ENCODE assay signal across 16 mouse cellular contexts in the genomic region with DNA sequence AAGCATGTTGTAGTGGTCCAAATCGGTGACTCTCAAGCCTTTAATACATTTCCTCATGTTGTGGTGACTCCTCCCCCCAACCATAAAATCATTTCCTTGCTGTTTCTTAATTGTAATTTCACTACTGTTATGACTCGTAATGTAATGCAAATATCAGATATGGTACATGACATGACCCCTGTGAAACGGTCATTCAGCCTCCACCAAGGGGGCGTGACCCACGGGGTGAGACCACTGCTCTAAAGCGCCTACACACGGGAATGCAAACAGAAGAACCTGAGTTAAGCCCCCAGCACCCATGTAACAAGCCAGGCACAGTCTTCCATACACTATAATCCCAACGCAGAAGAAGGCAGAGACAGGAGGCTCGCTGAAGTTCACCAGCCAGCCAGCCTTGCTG. TPM values are rescaled to one million over a fixed set of nuclear protein-coding genes. Genes with fewer than 3 reads are reported as not detected.
DNase-seq lines count a peak whose midpoint lies in the region; ATAC-seq lines count a peak whose summit lies in the region.
"Had no signal": no experiment of that assay in that cellular context is flagged by ENCODE, and none has a peak within 500 bp of the region (broad histone marks: within the 10 kb centered on the region; RNA-seq: fewer than 3 reads in every experiment).

No protein-coding gene starts in this region.

- peaks cover 33% of the 10 kb centered on the region for H3K4me1 ChIP-seq in heart, embryonic 10.5 days
- peaks cover 34% of the 10 kb centered on the region for H3K4me1 ChIP-seq in lung, embryonic 15.5 days
- peaks cover 33% of the 10 kb centered on the region for H3K4me1 ChIP-seq in embryonic facial prominence, embryonic 15.5 days
- H3K4me1 ChIP-seq in liver, embryonic 16.5 days (ENCODE audit: control insufficient read depth, low read depth, low read length), result peaks cover 20% of the 10 kb centered on the region
- H3K4me1 ChIP-seq in forebrain, embryonic 12.5 days, result peaks cover 24% of the 10 kb centered on the region

- 65% methylated on average over 9 of the region's 9 CpGs for WGBS in heart, embryonic 10.5 days
- WGBS in lung, embryonic 15.5 days, result 64% methylated on average over 9 of the region's 9 CpGs
- whole genome bisulfite sequencing in embryonic facial prominence, embryonic 15.5 days, result 64% methylated on average over 9 of the region's 9 CpGs
- WGBS in liver, embryonic 16.5 days (ENCODE audit: insufficient replicate concordance), result 53% methylated on average over 9 of the region's 9 CpGs
- WGBS in forebrain, embryonic 12.5 days, result 74% methylated on average over 9 of the region's 9 CpGs

- no peak for ATAC-seq in lung, embryonic 15.5 days (ENCODE audit: borderline replicate concordance, extremely low read depth, low FRiP score, low TSS enrichment)
- no peak for ATAC-seq in embryonic facial prominence, embryonic 15.5 days (ENCODE audit: insufficient number of reproducible peaks, low FRiP score, low TSS enrichment, low read depth)
- ATAC-seq in liver, embryonic 16.5 days (ENCODE audit: low read depth), result no peak
- ATAC-seq in forebrain, embryonic 12.5 days (ENCODE audit: low FRiP score), result no peak
- ATAC-seq: forebrain, embryonic 13.5 days had no signal

- H3K27ac ChIP-seq in heart, embryonic 10.5 days, result peak overlapping the region; percentile 59; the same call in 1 of the 2 replicates
- no peak overlapping the region for H3K27ac ChIP-seq in lung, embryonic 15.5 days
- H3K27ac ChIP-seq in embryonic facial prominence, embryonic 15.5 days (replicated peaks), result no peak overlapping the region
- no peak overlapping the region for H3K27ac ChIP-seq in liver, embryonic 16.5 days (ENCODE audit: low read length)
- H3K27ac ChIP-seq in forebrain, embryonic 12.5 days, result no peak overlapping the region
- H3K27ac ChIP-seq: forebrain, embryonic 13.5 days; hindbrain, embryonic 13.5 days; kidney, postnatal 0 days; neural tube, embryonic 12.5 days had no signal

- H3K27me3 ChIP-seq in heart, embryonic 10.5 days (ENCODE audit: insufficient read depth, poor library complexity, severe bottlenecking), result no peaks in the 10 kb centered on the region
- no peaks in the 10 kb centered on the region for H3K27me3 ChIP-seq in lung, embryonic 15.5 days
- H3K27me3 ChIP-seq in embryonic facial prominence, embryonic 15.5 days, result no peaks in the 10 kb centered on the region
- H3K27me3 ChIP-seq in liver, embryonic 16.5 days (ENCODE audit: control insufficient read depth, insufficient read depth, low read depth, low read length), result no peaks in the 10 kb centered on the region
- no peaks in the 10 kb centered on the region for H3K27me3 ChIP-seq in forebrain, embryonic 12.5 days
- H3K27me3 ChIP-seq: forebrain, embryonic 13.5 days; hindbrain, embryonic 13.5 days; neural tube, embryonic 12.5 days; Patski had no signal

- H3K4me3 ChIP-seq in heart, embryonic 10.5 days, result no peak overlapping the region
- no peak overlapping the region for H3K4me3 ChIP-seq in lung, embryonic 15.5 days
- no peak overlapping the region for H3K4me3 ChIP-seq in embryonic facial prominence, embryonic 15.5 days (replicated peaks)
- H3K4me3 ChIP-seq in liver, embryonic 16.5 days (ENCODE audit: low read depth, low read length), result no peak overlapping the region
- no peak overlapping the region for H3K4me3 ChIP-seq in forebrain, embryonic 12.5 days (replicated peaks)
- H3K4me3 ChIP-seq: forebrain, embryonic 13.5 days; hindbrain, embryonic 13.5 days; neural tube, embryonic 12.5 days had no signal

- peak overlapping the region; percentile 16; the same call in 1 of the 2 replicates for H3K4me2 ChIP-seq in lung, embryonic 15.5 days
- H3K4me2 ChIP-seq in embryonic facial prominence, embryonic 15.5 days (replicated peaks), result peak overlapping the region; percentile 32; the same call in 1 of the 2 replicates
- H3K4me2 ChIP-seq in liver, embryonic 16.5 days (ENCODE audit: low read depth, low read length), result peak overlapping the region; percentile 51; the same call in 1 of the 2 replicates
- H3K4me2 ChIP-seq in forebrain, embryonic 12.5 days, result no peak overlapping the region
- H3K4me2 ChIP-seq: forebrain, embryonic 13.5 days; hindbrain, embryonic 13.5 days; neural tube, embryonic 12.5 days had no signal

- H3K9ac ChIP-seq in lung, embryonic 15.5 days, result no peak overlapping the region
- no peak overlapping the region for H3K9ac ChIP-seq in embryonic facial prominence, embryonic 15.5 days
- no peak overlapping the region for H3K9ac ChIP-seq in liver, embryonic 16.5 days (ENCODE audit: low read depth, low read length)
- H3K9ac ChIP-seq in forebrain, embryonic 12.5 days, result no peak overlapping the region
- H3K9ac ChIP-seq: forebrain, embryonic 13.5 days; hindbrain, embryonic 13.5 days; neural tube, embryonic 12.5 days had no signal

- no peaks in the 10 kb centered on the region; the same call in 1 of the 2 replicates for H3K9me3 ChIP-seq in heart, embryonic 10.5 days
- H3K9me3 ChIP-seq in lung, embryonic 15.5 days, result no peaks in the 10 kb centered on the region
- H3K9me3 ChIP-seq in embryonic facial prominence, embryonic 15.5 days (replicated peaks), result no peaks in the 10 kb centered on the region
- H3K9me3 ChIP-seq in liver, embryonic 16.5 days (replicated peaks; ENCODE audit: control insufficient read depth, low read length), result no peaks in the 10 kb centered on the region
- no peaks in the 10 kb centered on the region for H3K9me3 ChIP-seq in forebrain, embryonic 12.5 days
- H3K9me3 ChIP-seq: forebrain, embryonic 13.5 days; hindbrain, embryonic 13.5 days; neural tube, embryonic 12.5 days had no signal

- H3K36me3 ChIP-seq in heart, embryonic 10.5 days, result no peaks in the 10 kb centered on the region
- no peaks in the 10 kb centered on the region for H3K36me3 ChIP-seq in lung, embryonic 15.5 days
- no peaks in the 10 kb centered on the region for H3K36me3 ChIP-seq in embryonic facial prominence, embryonic 15.5 days
- H3K36me3 ChIP-seq in liver, embryonic 16.5 days (ENCODE audit: control insufficient read depth, insufficient read depth), result no peaks in the 10 kb centered on the region
- H3K36me3 ChIP-seq in forebrain, embryonic 12.5 days (replicated peaks), result no peaks in the 10 kb centered on the region
- H3K36me3 ChIP-seq: hindbrain, embryonic 13.5 days; neural tube, embryonic 12.5 days had no signal

- DNase-seq in heart, embryonic 10.5 days (ENCODE audit: low spot score), result no peak
- DNase-seq in heart, adult 18-20 months, result no peak
- DNase-seq in lung, postnatal 4 days, result no peak
- DNase-seq in right cerebral cortex, postnatal 10 days (ENCODE audit: low spot score in 2 of 2), result no peak

RNA-seq across cellular contexts. Expression of gene Plbd2, which starts 2.4 kb away (rescaled TPM):
- 43.9 and 46.6 TPM in 2 replicates for polyA plus RNA-seq in heart, embryonic 10.5 days (2016; fragmentation: Nextera tagmentation; extraction: Ambion mirVana)
- 10 to 100 TPM; 47.4 to 50.3 TPM for total RNA-seq in heart, adult 18-20 months (2021)
- polyA plus RNA-seq in lung, embryonic 15.5 days (2015; fragmentation: Nextera tagmentation; extraction: Ambion mirVana), result 52.6 and 56.1 TPM in 2 replicates
- polyA plus RNA-seq in embryonic facial prominence, embryonic 15.5 days (2015; fragmentation: Nextera tagmentation; extraction: Ambion mirVana), result 58.6 and 67.9 TPM in 2 replicates
- 16.7 and 19.0 TPM in 2 replicates for polyA plus RNA-seq in liver, embryonic 16.5 days (2015; fragmentation: Nextera tagmentation; extraction: Ambion mirVana)
- 25.9 and 26.6 TPM in 2 replicates for polyA plus RNA-seq in forebrain, embryonic 12.5 days (2016; fragmentation: Nextera tagmentation; extraction: Ambion mirVana)

RNA-seq across cellular contexts. Expression of gene Slc8b1, which starts 5.2 kb away (rescaled TPM):
- 4.2 and 5.9 TPM in 2 replicates for polyA plus RNA-seq in heart, embryonic 10.5 days (2016; fragmentation: Nextera tagmentation; extraction: Ambion mirVana)
- total RNA-seq in heart, adult 18-20 months (2021), result 10 to 100 TPM in 1 of 2 experiments, 1 to 10 TPM in 1; 9.5 to 11.3 TPM
- polyA plus RNA-seq in lung, embryonic 15.5 days (2015; fragmentation: Nextera tagmentation; extraction: Ambion mirVana), result 6.6 and 6.7 TPM in 2 replicates
- polyA plus RNA-seq in embryonic facial prominence, embryonic 15.5 days (2015; fragmentation: Nextera tagmentation; extraction: Ambion mirVana), result 9.0 and 9.3 TPM in 2 replicates
- polyA plus RNA-seq in liver, embryonic 16.5 days (2015; fragmentation: Nextera tagmentation; extraction: Ambion mirVana), result 9.2 TPM in 2 replicates
- polyA plus RNA-seq in forebrain, embryonic 12.5 days (2016; fragmentation: Nextera tagmentation; extraction: Ambion mirVana), result 2.3 and 2.8 TPM in 2 replicates

RNA-seq across cellular contexts. Expression of gene Sds, which starts 29.5 kb away (rescaled TPM):
- polyA plus RNA-seq in heart, embryonic 10.5 days (2016; fragmentation: Nextera tagmentation; extraction: Ambion mirVana), result 0.16 and 0.23 TPM in 2 replicates
- total RNA-seq in heart, adult 18-20 months (2021), result 1 to 10 TPM in 1 of 2 experiments, under 1 TPM in 1; 0.87 to 2.4 TPM
- not detected in 2 replicates for polyA plus RNA-seq in lung, embryonic 15.5 days (2015; fragmentation: Nextera tagmentation; extraction: Ambion mirVana)
- not detected in 2 replicates for polyA plus RNA-seq in embryonic facial prominence, embryonic 15.5 days (2015; fragmentation: Nextera tagmentation; extraction: Ambion mirVana)
- 3.2 and 4.3 TPM in 2 replicates for polyA plus RNA-seq in liver, embryonic 16.5 days (2015; fragmentation: Nextera tagmentation; extraction: Ambion mirVana)
- polyA plus RNA-seq in forebrain, embryonic 12.5 days (2016; fragmentation: Nextera tagmentation; extraction: Ambion mirVana), result not detected in 2 replicates
- total RNA-seq: gastrocnemius, postnatal 10 days had no signal
- polyA plus RNA-seq: forebrain, embryonic 13.5 days; hindbrain, embryonic 13.5 days; kidney, postnatal 0 days; limb, embryonic 11.5 days; neural tube, embryonic 12.5 days; urinary bladder, adult 2 months had no signal

RNA-seq across cellular contexts. Expression of gene Sdsl, which starts 33.2 kb away (rescaled TPM):
- 7.5 and 7.7 TPM in 2 replicates for polyA plus RNA-seq in heart, embryonic 10.5 days (2016; fragmentation: Nextera tagmentation; extraction: Ambion mirVana)
- total RNA-seq in heart, adult 18-20 months (2021), result 1 to 10 TPM; 6.8 to 9.4 TPM
- polyA plus RNA-seq in lung, embryonic 15.5 days (2015; fragmentation: Nextera tagmentation; extraction: Ambion mirVana), result 7.3 and 7.6 TPM in 2 replicates
- polyA plus RNA-seq in embryonic facial prominence, embryonic 15.5 days (2015; fragmentation: Nextera tagmentation; extraction: Ambion mirVana), result 0.95 and 1.7 TPM in 2 replicates
- polyA plus RNA-seq in liver, embryonic 16.5 days (2015; fragmentation: Nextera tagmentation; extraction: Ambion mirVana), result 6.5 and 8.2 TPM in 2 replicates
- 4.5 and 5.1 TPM in 2 replicates for polyA plus RNA-seq in forebrain, embryonic 12.5 days (2016; fragmentation: Nextera tagmentation; extraction: Ambion mirVana)
